Mouse (Mus musculus): Measurements from ENCODE around the gene Dbf4. TPM values are rescaled to one million over a fixed set of nuclear protein-coding genes. Genes with fewer than 3 reads are reported as not detected.
A peak's percentile ranks its signal among the peaks of the same experiment; 100 is the strongest.

The Dbf4 gene
- polyA plus RNA-seq, 1 experiment from 2014 or later, result 30.2 TPM

DNA sequence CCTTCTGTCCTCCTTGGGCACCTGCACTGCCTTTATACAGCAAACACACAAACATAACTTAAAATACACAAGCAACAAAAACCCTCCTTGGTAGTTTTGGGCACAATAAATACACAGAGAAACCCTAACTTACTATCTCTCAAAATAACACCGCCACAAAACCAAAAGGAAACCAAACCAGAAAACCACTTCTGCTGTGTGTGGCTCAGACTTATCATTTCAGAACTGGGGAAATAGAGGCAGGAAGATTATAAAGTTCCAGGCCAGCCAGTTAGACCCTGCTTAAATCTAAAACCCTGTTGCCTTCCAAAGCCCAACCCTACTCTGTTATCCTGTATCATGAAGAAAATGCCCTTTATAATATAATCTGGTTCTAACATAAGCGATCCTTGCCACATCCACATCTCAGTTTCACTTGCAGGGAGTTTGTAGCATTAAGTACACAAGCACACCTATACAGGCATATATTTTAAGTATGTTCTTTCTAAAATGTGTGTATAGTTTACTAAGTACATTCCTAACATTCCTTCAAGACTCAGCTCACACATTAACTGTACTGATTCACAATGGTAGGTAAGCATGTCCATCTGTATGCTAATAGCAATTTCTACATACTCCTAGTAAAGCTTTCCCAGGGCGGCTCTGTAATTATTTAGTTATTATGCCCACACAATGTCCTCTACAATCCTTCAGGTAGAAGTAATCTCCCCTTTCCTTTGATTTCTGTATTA is 5.7 kb downstream of the Dbf4 start:
- H3K27me3 ChIP-seq, result no peaks in the 10 kb centered on the region
- H3K36me3 ChIP-seq, result peaks cover 12% of the 10 kb centered on the region; the same call in 1 of the 2 replicates
- H3K4me1 ChIP-seq, result 0 out of 2 replicates have a peak, but pooled peaks cover 4% of the 10 kb centered on the region
- ATAC-seq (ENCODE audit: insufficient number of reproducible peaks, low FRiP score, low TSS enrichment, low read depth), result no peak
- no peaks in the 10 kb centered on the region for H3K9me3 ChIP-seq
- WGBS, result 87% methylated on average over 3 of the region's 3 CpGs
- no peak overlapping the region for H3K4me3 ChIP-seq
- H3K9ac ChIP-seq, result no peak overlapping the region
- no peak overlapping the region for H3K27ac ChIP-seq
- H3K4me2 ChIP-seq, result no peak overlapping the region

DNA sequence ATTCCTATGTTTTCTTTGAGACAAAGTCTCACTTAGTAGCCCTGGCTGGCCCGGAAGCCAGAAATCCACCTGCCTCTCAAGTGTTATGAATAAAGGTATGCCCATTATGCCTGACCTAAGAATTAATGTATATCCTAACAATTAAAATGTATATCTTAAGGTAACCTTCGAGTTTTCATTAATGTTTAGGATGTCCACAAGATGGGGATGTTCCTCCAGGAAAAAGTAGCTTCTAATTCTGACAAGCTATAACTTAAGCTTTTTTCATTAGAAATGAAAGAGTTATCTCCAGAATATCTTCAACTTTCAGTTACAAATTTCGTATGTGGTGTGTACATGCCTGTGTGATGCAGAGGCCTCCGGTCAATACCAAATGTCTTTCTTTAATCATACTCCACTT is 13.8 kb downstream of the Dbf4 start:
- H3K27me3 ChIP-seq, result no peaks in the 10 kb centered on the region
- no peaks in the 10 kb centered on the region for H3K4me1 ChIP-seq
- no peak for ATAC-seq (ENCODE audit: insufficient number of reproducible peaks, low FRiP score, low TSS enrichment, low read depth)
- no peak overlapping the region for H3K9ac ChIP-seq
- no peak overlapping the region for H3K4me3 ChIP-seq
- peaks cover 21% of the 10 kb centered on the region for H3K36me3 ChIP-seq
- no peak overlapping the region for H3K27ac ChIP-seq
- WGBS, result 88% methylated on average over 4 of the region's 4 CpGs
- H3K9me3 ChIP-seq, result no peaks in the 10 kb centered on the region
- no peak overlapping the region for H3K4me2 ChIP-seq

DNA sequence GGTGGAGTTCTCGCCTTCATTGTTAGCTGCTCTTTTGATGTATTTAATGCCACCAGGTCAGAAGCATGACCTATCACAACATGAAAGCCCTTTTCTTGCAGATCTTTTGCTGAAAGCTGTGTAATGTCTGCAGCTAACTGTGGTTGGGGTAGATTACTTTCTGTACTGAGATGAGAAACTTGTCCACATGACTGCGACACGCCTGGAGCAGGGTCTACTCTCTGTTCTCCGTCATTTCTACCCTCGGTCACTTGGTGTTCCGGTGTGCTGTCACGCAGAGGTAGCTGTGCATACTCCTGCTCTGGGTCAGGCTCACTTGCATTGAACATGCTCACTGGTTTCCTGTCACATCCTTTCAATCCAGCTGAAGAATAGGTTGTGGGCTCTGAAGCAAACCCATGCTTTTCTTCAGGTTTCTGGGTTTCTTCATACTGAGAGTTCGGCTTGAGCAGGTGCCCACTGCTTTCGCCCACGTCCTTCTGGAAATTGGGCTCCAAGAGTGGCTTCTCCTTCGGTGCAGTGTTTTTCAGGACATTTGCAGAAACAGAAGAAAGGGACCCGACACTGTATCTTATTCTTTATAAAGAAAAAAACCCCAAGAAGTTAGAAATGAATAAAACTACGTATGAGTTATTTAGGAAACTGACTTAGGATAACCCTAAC is 24.8 kb downstream of the Dbf4 start:
- Histone ChIP-seq H3K4me3 (no peak overlapping the region), H3K9ac (no peak overlapping the region), H3K36me3 (peaks cover 21% of the 10 kb centered on the region), H3K27ac (no peak overlapping the region), H3K27me3 (no peaks in the 10 kb centered on the region), H3K4me1 (no peaks in the 10 kb centered on the region), H3K4me2 (no peak overlapping the region), H3K9me3 (no peaks in the 10 kb centered on the region)
- WGBS, result 92% methylated on average over 13 of the region's 13 CpGs
- no peak for ATAC-seq (ENCODE audit: insufficient number of reproducible peaks, low FRiP score, low TSS enrichment, low read depth)

DNA sequence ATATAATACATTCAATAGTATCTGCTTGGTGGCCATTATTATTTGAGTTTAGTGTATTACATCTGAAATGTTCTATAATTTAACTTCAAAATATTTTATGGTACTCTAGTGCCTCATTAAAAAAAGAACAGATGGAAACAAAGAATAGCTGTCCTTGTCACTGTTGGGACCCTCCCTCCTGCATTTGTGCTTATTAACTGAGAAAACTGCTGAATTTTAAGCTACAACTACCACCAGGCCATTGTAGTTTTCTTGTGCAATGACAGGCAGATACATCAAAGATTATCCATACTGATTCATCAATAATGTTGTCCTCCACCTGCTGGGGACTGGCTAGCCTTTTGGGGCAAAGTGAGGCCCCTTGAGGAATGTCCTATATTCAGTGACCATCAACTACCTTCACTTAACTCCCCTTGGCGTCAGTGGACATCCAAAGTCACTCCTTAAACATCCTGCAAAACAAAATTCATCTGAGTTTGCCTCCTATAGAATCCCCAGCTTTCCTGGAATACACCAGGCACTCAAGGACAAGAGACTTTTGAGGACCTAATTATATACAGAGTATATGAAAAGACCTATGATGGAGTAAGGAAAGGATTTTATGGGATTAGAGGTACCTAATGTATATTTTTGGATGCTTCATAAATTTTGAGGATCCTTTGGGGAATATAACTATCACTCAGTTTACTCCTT is 28.5 kb downstream of the Dbf4 start:
- Histone ChIP-seq H3K4me1 (no peaks in the 10 kb centered on the region), H3K36me3 (peaks cover 14% of the 10 kb centered on the region), H3K4me3 (no peak overlapping the region), H3K9me3 (no peaks in the 10 kb centered on the region), H3K27me3 (no peaks in the 10 kb centered on the region), H3K4me2 (no peak overlapping the region), H3K9ac (no peak overlapping the region), H3K27ac (no peak overlapping the region)
- no peak for ATAC-seq (ENCODE audit: insufficient number of reproducible peaks, low FRiP score, low TSS enrichment, low read depth)
- 66% methylated on average over 1 of the region's 1 CpGs for WGBS

DNA sequence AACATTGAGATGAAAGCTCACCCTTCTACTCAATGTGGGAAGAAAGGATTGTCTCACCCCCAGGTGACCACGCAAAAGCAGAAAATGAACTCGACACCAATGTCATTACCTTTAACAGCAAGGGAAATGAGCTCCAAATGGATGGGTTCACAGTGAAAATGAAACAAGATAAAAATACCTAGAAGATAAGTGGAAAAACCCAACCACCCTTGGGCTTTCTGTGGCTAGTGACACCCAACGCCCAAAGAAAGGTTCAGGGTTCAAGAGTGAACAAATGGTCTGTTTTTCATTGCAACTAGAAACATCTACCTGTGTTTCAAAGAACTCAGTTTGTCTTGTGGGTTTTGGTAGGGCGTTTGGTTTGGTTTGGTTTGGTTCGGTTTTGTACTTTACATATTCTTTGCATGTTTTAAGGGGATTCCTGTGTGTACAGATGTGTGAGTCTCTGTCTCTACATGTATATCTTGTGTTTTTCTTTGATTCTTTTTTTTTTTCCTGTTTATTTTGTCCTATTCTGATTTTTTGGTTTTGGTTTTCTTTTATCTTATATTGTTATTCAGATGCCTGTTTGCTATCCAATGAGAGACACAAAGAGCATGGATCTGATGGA is 48.1 kb downstream of the Dbf4 start:
- WGBS, result 72% methylated on average over 5 of the region's 5 CpGs

DNA sequence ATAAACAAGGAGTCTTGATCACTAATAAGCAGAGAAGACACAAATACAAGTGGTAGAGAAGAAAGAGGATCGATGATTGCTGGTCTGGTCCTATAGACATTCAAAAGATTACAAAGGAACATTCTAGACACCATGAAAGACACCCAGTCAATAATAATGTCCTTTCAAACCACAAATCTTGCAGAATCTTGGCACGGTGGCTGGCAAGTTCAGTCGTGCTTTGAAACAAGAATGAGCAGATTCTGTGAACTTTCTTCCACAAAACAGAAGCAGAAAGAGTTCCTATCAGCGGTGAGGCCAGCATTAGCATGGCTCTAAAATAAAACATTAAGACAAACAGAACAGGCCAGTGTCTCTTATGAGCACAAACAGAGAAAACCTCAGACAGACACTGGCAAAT is 49.1 kb downstream of the Dbf4 start:
- no peak for ATAC-seq (ENCODE audit: insufficient number of reproducible peaks, low FRiP score, low TSS enrichment, low read depth)
- WGBS, result 63% methylated on average over 4 of the region's 4 CpGs
- no peak overlapping the region for H3K9ac ChIP-seq
- H3K36me3 ChIP-seq, result no peaks in the 10 kb centered on the region
- H3K4me1 ChIP-seq, result no peaks in the 10 kb centered on the region
- H3K4me2 ChIP-seq, result no peak overlapping the region
- H3K27ac ChIP-seq, result no peak overlapping the region
- H3K4me3 ChIP-seq, result no peak overlapping the region
- H3K9me3 ChIP-seq, result no peaks in the 10 kb centered on the region
- no peaks in the 10 kb centered on the region for H3K27me3 ChIP-seq

More for the DNA sequence above, 48.1 kb downstream of the Dbf4 start:
- no peaks in the 10 kb centered on the region for H3K36me3 ChIP-seq
- ATAC-seq (ENCODE audit: insufficient number of reproducible peaks, low FRiP score, low TSS enrichment, low read depth), result no peak
- no peak overlapping the region for H3K27ac ChIP-seq
- H3K4me1 ChIP-seq, result no peaks in the 10 kb centered on the region
- H3K4me3 ChIP-seq, result no peak overlapping the region
- no peak overlapping the region for H3K4me2 ChIP-seq
- H3K9me3 ChIP-seq, result no peaks in the 10 kb centered on the region
- H3K9ac ChIP-seq, result no peak overlapping the region
- no peaks in the 10 kb centered on the region for H3K27me3 ChIP-seq

DNA sequence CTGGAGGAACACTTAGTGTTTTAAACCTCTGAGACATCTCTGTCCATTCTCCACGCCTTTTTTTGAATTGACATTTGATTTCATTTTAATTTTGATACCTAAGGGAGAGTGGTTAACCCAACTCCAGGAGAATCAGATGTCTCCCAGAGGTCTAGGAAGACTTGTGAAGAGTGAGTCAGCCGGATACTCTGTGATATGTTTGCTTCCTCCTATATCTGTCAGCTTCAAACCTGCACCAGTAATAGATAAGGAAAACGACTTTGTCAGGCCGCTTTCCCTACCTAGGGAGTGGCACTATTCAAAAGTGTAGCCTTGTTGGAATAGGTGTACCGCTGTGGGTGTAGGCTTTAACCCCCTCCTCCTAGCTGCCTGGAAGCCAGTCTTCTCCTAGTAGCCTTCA is 53.7 kb downstream of the Dbf4 start:
- Histone ChIP-seq H3K4me1 (0 out of 2 replicates have a peak, but pooled peaks cover 3% of the 10 kb centered on the region), H3K4me2 (no peak overlapping the region), H3K27ac (no peak overlapping the region), H3K9ac (no peak overlapping the region), H3K27me3 (0 out of 2 replicates have a peak, but pooled peaks cover 4% of the 10 kb centered on the region), H3K4me3 (no peak overlapping the region), H3K36me3 (no peaks in the 10 kb centered on the region), H3K9me3 (no peaks in the 10 kb centered on the region)
- WGBS, result 81% methylated on average over 5 of the region's 5 CpGs
- no peak for ATAC-seq (ENCODE audit: insufficient number of reproducible peaks, low FRiP score, low TSS enrichment, low read depth)

DNA sequence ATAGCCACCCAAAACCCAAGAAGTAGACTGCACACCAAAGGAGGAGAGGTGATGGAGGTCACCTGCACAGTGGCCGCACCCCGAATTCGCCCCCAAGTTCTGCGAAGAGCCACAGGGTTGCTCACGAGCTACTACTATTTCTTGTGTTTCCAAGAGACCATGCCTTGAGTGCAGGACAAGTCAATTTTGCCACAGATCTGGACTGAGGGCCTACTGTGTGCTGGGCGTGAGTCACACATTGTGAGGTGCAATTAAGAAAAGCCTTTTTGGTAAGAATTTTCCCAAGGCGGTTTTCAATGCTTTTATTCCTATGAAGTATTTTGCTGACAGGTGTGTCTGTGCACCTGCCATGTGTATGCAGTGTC is 54.2 kb downstream of the Dbf4 start:
- no peak for ATAC-seq (ENCODE audit: insufficient number of reproducible peaks, low FRiP score, low TSS enrichment, low read depth)
- 0 out of 2 replicates have a peak, but pooled peaks cover 4% of the 10 kb centered on the region for H3K27me3 ChIP-seq
- peak overlapping the region; percentile 84 for H3K4me2 ChIP-seq
- 0 out of 2 replicates have a peak, but pooled peaks cover 3% of the 10 kb centered on the region for H3K4me1 ChIP-seq
- whole genome bisulfite sequencing, result 42% methylated on average over 7 of the region's 7 CpGs
- H3K36me3 ChIP-seq, result no peaks in the 10 kb centered on the region
- H3K27ac ChIP-seq, result no peak overlapping the region
- no peaks in the 10 kb centered on the region for H3K9me3 ChIP-seq
- peak overlapping the region; percentile 76 for H3K4me3 ChIP-seq
- no peak overlapping the region for H3K9ac ChIP-seq

DNA sequence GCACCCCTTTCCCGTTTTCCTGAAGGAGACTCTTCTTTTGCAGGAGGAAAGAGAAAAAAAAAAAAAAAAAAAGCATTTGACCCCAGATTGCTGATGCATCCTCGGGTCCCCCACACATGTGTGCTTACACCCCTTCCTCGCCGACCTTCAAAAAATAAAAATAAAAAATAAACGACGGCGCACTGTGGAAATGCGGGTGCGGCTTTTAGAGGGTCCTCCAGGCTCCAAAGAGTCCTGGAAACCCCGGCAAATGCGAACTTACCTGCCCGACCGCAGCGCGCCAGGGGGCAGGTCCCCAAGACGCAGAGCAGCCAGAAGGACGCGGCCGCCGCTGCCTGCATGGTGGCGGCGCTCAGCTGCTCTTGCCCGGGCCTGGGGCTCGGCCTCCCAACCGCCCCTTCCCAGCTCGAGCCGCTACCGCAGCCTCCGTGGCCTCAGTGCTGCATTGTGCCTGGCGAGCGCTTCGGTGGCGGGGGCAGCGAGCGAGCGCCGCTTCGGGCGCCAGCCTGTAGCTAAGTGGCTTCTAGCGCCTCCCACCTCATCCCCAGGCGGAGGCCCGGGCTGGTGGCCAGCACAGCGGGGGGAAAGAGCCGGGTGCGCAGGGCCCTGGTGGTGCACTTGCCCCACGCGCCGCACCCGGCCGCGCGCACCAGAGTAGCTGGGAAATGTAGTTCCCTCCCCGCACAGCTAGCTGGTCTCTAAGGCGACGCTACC is 54.7 kb downstream of the Dbf4 start, which contains the start of gene Adam22:
Adam22 (minus strand) TSS at position 547 of the 714 bp plus-strand sequence.
- Histone ChIP-seq H3K4me2 (peak within 1 kb of the TSS; percentile 84), H3K27ac (no peak within 1 kb of the TSS), H3K4me3 (peak within 1 kb of the TSS; percentile 76), H3K27me3 (0 out of 2 replicates have a peak, but pooled peaks cover 4% of the 10 kb centered on the region), H3K4me1 (0 out of 2 replicates have a peak, but pooled peaks cover 3% of the 10 kb centered on the region), H3K9ac (peak within 1 kb of the TSS; percentile 70), H3K9me3 (no peaks in the 10 kb centered on the region), H3K36me3 (no peaks in the 10 kb centered on the region)
- ATAC-seq (ENCODE audit: insufficient number of reproducible peaks, low FRiP score, low TSS enrichment, low read depth), result peak; percentile 86
- under 1% methylated on average over 55 of the region's 55 CpGs for WGBS

DNA sequence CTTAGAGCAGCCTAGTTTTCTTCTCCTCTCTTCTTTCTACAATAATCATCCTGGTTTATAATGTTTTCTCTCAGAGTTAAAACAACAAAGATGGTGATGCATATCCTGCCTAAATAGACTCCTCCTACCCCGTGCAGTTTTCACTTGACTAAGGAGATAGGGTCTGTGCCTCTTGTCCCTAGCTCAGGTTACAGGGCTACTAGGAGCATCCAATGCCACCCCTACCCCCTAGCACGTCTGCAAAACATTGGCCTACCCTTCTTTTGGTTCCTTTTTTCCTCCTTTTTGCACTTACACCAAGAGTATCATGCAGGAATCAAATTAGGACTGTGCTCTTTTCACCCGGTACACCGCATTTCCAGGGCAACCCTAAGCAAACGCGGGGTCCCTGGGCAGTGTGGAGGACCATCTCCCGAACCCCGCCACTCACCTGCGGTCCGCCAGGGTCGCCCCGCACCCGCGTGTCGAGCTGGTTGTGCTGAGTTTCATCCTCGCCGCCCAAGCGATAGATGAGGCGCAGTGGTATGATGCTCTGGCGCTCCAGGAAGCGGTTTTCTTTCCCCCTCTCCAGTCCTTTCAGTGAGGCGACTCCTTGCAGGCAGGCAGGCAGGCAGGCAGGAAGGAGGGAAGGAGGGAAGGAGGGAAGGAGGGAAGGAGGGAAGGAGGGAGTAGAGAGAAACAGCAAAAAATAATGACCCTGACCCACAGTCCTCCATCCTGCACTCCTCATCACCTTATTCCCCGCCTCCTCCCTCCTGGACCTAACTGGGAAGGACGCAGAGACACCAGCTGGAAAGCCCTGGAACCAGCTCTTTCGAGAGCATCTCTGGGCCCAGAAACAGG is 55.5 kb downstream of the Dbf4 start:
- H3K4me2 ChIP-seq, result peak overlapping the region; percentile 84
- 0 out of 2 replicates have a peak, but pooled peaks cover 4% of the 10 kb centered on the region for H3K27me3 ChIP-seq
- no peaks in the 10 kb centered on the region for H3K36me3 ChIP-seq
- no peaks in the 10 kb centered on the region for H3K9me3 ChIP-seq
- 0 out of 2 replicates have a peak, but pooled peaks have one; percentile 44 for ATAC-seq (ENCODE audit: insufficient number of reproducible peaks, low FRiP score, low TSS enrichment, low read depth)
- peak overlapping the region; percentile 76 for H3K4me3 ChIP-seq
- H3K4me1 ChIP-seq, result 0 out of 2 replicates have a peak, but pooled peaks cover 3% of the 10 kb centered on the region
- H3K27ac ChIP-seq, result no peak overlapping the region
- peak overlapping the region; percentile 70; the same call in 1 of the 2 replicates for H3K9ac ChIP-seq
- WGBS, result 2% methylated on average over 25 of the region's 25 CpGs

All from limb, embryonic 15.5 days (tissue).